Mouse (Mus musculus) left cerebral cortex, adult 9 months (tissue): ENCODE measurements around the gene Rap1gap2.

Experiments
- DNase-seq, 2 experiments: peaks; one replicate each; pipeline ENCODE4 v3.0.0; 2022; ENCODE audit warnings: low spot score in 2 of 2

The Rap1gap2 gene

DNA sequence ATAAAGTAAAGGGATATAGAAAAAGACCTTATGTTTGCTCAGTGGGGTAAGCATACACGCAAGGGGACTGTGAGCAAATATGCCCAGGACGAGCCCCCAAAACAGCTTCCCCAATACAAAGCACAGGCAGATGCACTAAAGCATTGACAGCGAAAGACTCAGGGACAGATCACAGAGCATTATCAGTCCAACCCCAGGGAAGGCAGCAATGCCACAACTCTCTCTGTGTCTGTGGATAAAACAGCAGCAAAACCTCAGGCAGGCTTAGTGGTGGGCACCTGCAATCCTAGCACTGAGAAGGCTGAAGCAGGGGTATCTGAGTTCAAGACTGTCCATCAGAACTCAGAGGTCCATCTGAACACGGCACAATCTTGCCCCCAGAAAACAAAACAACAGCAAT lies 73.4 kb downstream of the Rap1gap2 start:
- DNase-seq, result no peak

DNA sequence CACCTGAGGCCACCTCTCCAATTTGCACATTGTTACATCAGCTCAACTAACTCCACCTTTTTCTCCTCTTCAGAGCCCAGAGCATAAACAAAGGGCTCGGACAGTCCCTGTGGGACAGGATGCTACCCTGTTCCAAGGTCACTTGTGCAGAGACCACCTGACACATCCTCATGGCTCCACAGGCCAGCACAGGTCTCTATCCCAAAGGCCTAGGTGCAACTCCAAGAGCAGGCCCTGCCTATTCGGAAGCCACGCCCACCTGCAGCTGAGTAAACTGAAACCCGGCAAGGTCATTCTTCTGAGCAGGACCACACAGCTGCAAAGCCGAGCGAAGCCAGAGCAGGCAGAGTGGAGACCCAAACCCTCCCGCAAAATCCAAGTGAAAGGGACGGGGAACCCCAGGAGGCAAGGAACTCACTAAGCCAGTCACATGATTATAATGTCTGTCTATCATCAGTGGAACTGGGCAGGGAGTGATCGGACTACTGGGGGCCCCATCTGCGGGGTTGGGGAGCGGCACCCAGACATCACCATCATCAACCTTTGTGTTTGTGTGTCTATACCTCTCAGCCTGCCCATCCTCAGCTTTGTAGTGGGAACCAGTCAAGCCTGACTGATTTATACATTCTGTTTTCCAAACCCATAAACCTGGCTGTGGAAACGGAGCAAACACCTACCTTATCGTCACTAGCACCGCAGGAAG lies 74.4 kb downstream of the Rap1gap2 start:
- DNase-seq, result no peak

DNA sequence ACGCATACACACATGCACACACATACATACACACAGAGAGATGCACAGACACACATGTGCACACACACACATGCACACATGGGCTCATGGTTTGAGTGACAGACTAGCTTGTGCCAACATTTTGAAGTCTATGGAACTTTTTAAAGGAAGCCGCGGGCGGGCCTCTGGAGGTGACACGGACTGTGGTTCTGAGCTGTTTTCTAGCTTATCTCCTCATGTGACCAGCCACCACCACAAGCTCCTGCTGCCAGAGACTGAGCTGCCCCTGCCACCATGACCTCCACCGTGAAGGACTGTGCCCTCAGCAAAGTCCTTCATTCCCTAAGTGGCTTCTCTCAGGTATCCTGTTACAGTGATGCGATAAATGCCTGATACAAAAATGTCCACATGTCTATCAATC lies 76.3 kb downstream of the Rap1gap2 start:
- DNase-seq, result no peak

DNA sequence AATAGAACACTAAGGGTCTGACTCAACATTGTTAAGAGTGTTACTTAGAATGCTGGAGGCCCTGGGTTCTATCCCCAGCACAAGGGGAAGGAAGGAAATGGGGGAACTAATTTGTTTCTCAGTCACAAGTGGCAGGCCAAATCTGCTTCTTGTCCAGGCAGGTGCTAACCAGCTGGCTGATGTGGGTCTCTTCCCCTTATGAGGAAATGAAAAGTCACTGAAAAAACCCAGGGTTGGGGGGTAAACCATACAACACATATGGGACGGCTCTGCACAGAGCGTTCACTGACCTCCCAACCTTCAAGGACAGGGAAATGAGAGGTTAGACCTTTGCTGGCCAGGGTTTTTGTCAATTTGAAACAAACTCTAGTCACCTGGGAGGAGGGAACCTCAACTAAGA lies 77.7 kb downstream of the Rap1gap2 start:
- no peak for DNase-seq

DNA sequence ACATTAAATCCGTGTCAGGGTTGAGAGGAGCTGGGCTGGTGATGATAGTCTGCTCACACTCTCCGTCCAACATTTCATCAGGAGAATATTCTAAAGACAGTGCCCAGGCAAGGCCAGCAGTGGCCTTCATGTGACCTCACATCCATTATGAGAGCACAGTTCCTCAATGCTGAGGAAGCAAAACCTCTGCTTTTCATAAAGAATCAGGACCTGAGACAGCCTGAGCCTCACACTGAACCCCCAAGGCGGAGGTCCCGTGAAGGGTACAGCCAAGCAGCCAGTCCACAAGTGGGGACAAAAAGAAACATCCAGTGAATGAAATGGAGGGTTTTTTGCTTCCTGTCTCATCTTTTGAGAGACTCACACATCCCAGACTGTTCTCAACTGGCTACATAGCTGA lies 78.3 kb downstream of the Rap1gap2 start:
- DNase-seq, result no peak

DNA sequence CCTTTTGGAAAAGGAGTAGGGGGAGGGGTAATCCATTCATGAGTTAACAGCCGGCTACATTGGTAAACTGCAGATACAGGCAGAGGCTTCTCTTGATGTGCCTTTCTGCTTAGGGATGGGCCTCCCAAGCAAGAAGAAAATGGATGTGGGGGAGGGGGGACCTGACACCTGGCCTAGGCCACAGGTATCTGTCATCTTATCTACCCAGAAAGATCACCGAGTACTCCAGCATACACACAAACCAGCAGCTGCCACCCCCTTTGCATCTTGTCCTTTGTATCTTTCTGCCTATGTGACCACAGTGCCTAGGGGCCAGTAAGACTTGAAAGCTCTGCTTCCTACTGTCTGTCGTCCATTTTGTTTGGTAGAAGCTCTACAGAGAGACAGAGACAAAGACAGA lies 79.0 kb downstream of the Rap1gap2 start:
- DNase-seq, result no peak

DNA sequence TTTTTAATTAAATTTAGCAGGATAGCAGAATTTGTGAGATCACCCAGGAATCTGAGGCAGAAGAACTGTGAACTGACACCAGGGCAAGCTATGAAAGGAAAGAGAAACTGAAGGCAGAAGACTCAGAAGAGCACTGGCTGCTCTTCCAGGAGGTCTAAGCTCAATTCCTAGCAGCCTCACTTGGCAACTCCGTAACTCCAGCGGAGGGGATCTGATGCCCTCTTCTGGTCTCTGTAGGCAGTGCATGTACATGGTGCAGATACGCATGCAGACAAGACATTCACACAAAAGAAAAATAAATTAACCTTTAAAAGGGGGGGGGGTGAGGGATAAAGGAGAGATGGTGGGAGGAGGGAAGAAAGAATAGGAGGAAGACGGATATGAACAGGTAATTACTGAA lies 80.9 kb downstream of the Rap1gap2 start:
- DNase-seq, result no peak

DNA sequence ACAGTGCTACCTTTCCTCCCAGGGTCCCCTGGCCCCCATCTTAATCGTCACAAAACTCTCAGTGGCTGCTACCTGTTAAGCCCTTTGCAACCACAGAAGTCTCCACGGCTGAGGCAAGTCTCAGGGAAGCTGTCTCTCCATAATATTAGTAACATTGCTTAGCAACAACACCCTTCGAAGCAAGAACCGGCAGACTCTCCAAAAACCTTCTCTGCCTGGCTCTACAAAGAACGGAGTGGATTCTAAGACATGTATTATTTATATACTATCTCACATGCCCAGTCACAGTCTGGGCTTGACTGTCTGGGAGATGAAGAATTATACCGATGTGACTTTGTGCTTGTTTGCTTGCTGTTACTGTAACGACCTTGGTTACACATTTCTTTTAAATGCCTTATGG lies 83.2 kb downstream of the Rap1gap2 start:
- no peak for DNase-seq

DNA sequence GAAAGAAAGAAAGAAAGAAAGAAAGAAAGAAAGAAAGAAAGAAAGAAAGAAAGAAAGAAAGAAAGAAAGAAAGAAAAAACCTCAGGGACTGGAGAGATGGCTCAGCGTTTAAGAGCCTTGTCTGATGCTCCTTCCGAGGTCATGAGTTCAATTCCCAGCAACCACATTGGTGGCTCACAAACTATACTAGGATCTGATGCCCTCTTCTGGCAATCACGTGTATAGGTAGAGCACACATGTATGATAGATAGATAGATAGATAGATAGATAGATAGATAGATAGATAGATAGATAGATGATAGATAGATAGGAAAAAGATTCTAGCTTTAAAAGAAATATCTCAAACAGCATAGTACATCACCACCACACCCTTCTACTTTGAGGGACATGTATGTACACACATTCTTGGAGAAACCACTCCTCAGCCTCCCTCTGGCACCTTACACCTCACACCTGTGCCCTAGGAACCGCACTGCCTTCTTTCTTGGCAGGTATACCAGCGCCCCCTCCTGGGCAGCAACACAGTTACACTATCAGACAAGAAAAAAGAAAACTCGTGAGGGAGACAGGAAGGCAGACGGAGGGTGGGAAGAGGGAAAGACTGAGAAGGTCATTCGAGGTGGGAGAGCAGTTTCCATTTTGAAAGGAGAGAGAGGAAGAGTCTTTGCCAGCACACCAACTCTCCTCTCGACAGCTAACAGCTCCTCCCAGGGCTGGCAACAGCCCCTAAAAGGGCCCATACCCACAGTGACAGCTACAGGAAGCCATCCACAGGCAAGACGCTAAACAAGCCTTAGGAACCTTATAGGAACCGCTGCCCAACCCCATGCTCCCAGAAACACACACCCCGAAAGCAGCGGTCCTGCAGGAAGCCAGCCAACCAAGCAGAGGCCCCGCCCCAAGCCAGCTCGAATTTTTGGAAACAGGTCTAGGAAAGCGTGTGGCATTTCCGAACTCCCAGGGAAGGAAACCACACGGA lies 84.2 kb downstream of the Rap1gap2 start:
- DNase-seq, result no peak

DNA sequence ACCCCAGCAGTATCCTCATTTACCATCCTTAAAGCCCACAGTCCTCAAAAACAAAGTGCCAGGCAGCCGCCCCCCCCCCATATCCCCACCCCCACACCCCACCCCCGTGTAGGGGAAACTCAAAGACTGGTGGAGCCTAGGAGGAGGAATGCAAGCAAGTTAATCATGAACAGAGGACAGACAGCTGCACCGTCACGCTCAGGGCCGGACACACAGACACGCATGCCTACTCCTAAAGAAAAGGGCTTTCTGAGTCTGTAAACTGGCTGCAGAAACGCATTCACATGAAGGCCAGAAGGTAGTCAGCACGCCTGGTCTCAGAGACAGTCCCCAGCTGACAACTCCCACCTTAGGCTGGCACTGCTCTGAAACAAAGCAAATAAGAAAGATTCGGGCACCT lies 85.1 kb downstream of the Rap1gap2 start:
- DNase-seq, result no peak

DNA sequence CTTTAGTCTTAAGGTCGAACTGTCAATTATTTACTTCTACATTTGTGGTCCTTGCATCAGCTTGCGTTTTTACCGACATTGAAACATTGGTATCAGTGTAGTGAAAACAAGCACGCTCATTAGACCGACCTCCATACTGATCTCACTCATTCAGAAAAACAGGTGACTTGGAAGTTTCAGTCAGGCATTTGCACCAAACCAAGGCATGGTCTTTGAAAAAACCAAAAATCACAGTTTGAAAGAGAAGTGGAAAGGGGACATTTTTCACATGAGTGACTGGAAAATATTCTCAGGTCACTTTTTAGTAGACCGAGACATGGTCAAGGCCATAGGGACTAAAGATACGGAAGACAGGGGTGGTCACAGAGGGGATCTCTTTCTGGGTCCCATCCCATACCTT lies 85.5 kb downstream of the Rap1gap2 start:
- DNase-seq, result no peak

DNA sequence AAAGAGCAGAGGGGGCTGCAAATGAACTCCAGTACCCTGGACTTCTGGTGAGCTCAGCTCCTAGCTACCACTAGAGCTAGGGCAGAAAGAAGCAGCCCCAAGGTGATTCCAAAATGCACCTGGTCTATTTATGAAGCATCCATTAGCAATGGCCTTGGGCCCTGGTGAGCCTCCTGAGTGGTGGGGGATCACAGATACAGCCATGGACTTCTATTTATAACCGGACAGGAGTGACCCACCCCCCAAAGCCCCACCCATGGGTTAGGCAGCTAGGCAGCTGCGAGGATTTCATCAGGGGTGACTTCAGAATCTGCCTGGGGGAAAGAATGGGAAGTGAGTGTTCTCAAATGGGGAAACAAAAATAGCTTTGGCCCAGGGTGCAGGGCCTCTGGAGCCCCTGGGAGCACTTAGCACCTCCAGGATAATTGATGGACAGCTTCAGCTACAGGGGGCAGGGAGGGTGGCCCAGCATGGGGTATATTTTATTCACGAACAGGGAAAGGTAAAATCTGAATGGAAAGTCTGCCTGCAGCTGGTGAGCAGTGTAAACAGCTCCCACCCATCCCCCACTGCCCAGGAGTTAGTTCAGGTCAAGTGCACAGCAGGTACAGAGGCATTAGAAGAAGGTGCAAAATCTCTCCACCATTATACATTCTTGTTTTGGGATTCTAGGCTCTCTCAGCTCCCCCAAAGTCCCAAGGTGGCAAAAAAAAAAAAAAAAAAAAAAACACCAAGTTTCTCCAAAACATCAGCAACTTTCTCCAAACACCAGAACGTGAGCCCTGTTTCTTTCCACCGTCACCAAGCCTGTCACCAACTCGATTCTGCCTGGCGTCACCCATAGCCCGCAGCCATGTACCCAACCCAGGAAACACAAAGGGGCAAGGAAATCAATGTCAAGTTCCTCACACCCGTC lies 86.4 kb downstream of the Rap1gap2 start:
- DNase-seq, result no peak

DNA sequence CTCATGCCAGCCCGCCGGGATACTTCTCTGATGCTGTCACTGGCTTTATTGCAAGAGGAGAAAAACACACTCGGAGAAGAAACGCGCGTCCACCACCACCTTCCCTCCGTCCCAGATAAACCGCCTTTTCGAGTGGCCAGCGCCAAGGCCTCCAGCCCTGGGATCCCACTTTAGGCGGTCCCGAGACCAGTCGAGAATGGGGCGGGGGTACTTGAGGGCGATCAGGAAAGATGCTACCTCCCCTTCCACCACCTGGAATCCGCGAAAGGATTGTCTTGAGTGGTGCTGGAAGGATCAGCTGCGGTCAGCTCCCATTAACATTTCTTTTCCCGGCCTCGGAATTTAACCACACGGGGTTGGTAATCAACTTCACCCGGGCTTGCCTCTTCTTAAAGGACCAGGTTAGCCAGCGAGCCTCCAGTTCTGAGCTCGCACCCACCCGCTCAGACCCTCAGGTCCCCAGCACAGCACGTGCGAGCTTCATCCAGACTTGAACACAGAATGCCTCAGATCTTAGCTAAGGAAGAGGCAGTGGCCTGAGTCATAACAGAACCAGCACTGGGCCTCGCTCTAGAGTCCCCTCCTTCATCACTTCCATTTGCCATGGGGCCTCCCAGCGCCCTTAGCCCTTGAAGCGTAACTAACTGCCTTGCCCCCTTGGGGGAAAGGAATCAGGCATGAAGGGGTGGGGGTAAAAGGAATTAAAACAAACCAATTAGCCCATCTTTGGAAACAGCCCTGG lies 87.3 kb downstream of the Rap1gap2 start:
- no peak for DNase-seq

DNA sequence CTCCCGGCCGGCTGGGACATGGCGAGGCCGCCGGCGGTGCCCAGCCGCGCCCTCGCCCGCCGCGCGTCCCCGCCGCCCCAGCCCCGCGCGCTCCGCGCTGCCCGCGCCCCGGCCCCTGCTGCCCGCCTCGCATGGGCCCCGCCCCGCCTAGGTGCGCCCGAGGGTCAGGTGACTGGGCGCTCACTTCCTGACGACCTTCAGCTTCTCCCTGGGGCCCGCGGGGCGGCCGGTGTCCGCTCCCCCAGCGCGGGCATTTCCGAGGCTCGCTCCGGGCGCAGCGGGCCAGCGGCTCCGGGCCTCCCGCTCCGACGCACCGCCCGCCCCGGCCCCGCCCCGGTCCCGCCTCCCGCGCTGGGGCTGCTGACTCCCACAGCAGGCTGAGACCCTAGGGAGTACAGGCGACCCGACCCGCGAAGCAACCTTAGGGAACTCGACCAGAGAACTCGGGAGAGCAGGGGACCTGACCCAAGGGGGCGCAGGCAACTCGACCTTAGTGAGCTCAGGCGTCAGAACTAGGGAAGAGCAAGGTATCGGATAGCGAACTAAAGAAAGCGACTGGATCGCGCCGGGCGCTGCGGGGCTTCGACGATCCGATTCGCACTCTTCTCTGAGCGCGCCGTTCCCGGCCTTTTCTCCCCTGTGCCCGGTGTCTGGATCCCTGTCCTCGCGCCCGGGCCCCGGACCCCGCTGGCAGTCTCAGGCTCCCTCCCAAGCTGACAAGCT lies 88.1 kb downstream of the Rap1gap2 start:
- DNase-seq, result no peak

DNA sequence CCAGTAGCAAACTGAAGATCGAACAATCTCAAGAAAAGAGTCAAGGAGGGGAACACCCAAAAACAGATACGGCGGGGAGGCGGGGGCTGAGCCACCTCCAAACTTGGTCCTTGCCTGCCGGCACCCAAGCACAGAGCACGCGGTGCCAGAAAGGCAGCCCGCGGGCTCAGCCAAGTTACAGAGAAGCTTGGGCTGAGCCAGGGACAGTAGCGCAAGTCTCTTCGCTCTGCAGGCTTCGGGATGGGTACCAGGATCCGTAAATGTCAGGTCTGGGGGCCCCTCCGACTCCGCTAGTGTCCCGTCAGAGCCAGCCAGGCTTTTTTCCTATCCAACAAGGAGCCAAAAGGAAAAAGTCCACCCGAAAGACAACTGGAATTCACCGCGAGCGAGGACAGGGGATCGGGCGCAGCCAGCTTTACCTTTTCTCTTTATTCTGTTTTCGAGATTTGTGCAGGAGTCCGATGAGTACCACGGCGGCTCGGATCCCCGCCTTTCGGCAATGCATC lies 88.7 kb downstream of the Rap1gap2 start:
- no peak for DNase-seq

DNA sequence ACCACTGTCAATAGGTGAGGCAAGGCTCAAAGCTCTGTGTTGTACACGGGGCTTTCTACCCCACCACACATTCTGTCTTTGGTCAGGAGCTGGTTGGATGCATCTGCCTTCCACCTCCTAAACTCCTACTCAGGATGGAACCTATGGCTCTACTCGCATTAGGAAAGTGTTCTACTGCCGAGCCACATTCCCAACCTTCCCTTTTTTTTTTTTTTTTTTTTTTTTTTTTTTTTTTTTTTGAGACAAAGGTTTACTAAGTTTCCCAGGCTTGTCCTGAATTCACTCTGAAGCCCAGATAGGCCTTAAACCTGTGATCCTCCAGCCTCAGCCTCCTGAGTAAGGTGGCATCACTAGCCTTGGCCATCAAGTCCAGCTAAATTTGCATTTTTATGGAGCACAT lies 90.5 kb downstream of the Rap1gap2 start:
- no peak for DNase-seq

DNA sequence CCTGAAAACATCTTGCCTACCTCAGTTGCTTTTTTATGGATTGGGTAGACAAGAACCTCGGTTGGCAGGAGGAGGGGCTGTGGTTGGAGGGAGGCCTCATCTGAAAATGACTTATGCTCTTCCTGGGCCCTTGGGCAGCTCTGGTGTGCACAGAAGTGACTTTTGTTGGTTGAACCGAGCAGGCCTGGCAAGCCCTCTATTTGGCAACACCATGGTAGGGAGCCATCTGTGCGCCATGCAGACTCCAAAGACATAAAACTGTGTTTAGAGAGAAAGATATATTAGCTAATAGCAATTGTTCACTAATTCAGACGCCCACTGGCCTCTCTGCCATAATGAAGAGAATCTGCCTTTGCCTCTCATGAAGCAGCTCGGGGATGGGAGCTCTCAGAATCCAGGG lies 94.6 kb downstream of the Rap1gap2 start:
- DNase-seq, result no peak

DNA sequence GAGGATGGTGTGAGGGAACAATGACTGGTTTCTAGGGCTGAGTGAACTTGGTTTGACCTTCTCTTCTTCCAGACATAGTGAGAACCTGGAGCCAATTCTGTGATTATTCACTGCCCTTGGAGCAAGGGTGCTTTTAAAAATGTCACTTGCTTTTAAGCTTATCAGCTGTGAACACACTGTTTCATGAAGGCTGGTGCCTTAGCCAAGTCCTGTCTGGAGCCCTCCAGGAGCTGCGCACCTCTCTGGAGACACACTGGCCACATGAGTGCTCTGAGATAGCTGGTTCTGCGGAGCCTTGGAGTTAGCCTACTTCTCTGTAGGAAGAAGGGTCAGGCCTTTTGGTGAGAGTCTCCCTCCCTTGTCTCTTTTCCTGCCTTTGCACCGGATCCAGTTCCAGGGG lies 95.7 kb downstream of the Rap1gap2 start:
- DNase-seq, result no peak

DNA sequence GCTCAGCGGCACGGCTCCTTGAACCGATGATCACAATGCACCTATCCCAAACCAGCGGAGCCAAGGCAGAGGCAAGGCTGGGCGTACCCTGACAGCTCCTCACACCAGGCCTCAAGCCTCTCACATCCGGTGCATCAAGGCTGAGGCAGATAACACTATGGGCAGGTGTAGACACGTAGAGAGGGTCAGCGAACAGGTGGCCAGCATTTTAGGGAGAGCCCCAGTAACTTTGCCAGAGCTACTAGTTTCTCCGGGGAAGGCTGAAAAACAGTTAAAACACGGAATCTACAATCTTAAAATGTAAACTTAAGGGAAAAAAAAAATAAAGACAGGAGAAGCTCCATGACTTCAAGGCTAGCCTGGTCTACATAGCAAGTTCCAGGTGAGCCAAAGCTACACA lies 98.1 kb downstream of the Rap1gap2 start:
- no peak for DNase-seq

DNA sequence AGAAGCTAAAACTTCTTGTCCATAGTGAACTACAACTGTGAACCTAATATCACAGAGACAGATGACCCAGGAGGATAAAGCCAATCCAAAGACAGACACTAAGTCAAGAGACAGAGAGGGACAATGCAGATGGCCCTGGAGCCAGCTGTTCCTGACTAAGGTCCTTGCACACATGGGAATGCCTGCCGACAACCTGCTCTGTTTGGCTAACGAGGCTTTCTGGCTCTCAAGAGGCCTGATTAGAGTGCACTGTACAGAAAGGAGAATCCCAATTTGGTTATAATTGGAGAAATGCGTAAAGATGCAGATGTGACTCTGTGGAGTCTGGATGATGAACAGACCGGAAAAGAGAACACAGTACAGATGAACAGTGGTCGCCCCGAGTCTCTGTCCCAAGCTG lies 104.4 kb downstream of the Rap1gap2 start:
- no peak for DNase-seq

DNA sequence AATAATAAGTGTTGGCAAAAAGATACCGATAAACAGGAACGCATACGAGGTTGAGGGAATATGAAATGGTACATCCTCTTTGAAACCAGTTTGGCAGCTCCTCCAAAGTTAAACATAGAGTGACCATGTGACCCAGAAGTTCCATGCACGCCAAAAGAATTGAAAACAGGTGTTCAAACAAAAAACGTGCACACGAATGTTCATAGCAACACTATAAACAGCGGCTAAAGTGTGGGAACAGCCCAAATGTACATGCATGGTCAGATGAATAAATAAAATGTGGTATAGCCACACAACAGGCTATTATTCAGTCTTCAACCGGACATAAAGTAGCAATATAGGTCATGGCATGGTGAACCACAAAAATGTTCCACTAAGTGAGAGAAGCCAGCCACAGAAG lies 108.2 kb downstream of the Rap1gap2 start:
- no peak for DNase-seq
